Mouse (Mus musculus): ENCODE measurements around the gene Efnb3.
"Not testable (repeated sequence)": the region's sequence is repeated elsewhere in the genome, so short reads cannot be mapped to it uniquely, and the experiment has no call there.

DNA sequence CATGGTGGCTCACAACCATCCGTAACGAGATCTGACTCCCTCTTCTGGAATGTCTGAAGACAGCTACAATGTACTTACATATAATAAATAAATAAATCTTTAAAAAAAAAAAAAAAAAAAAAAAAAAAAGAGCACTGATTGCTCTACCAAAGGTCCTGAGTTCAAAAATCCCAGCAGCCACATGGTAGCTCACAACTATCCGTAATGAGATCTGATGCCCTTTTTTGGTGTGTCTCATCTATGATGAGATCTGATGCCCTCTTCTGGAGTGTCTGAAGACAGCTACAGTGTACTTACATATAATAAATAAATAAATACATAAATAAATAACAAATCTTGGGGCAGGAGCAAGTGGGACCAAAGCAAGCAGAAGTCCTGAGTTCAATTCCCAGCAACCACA lies 18.3 kb downstream of the Efnb3 start:
- not testable (repeated sequence) for TF ChIP-seq CTCF, POLR2A (IDR thresholded peaks at IDR 0.05; ENCODE audit: extremely low read depth, insufficient read depth, low read length)

Data from cortical plate, adult 2 months (tissue).